Mouse (Mus musculus): ENCODE measurements at regions not wholly inside any gene's neighbourhood (a gene's known extent, or its start where the extent isn't known, plus 50 kb on each side); places are given as distances from the start of the nearest gene placed in this dataset.
A peak's percentile ranks its signal among the peaks of the same experiment; 100 is the strongest.

GRCm38 (mm10) chr1:136723839-136724443 is 99.2 kb downstream of the Zfp281 start:
- DNase-seq, result no peak

GRCm38 (mm10) chr1:136725242-136725641 is 100.5 kb downstream of the Zfp281 start:
- no peak for DNase-seq

- DNase-seq, result no peak
Measured at GRCm38 (mm10) chr1:136726145-136726935, 101.6 kb downstream of the Zfp281 start.

GRCm38 (mm10) chr1:136727868-136728631 is 103.3 kb downstream of the Zfp281 start:
- DNase-seq, result no peak

- no peak for DNase-seq
Measured at GRCm38 (mm10) chr1:136728632-136728944, 103.9 kb downstream of the Zfp281 start.

GRCm38 (mm10) chr1:136730638-136731037 is 105.9 kb downstream of the Zfp281 start:
- DNase-seq, result no peak

GRCm38 (mm10) chr1:136738030-136738429 is 113.3 kb downstream of the Zfp281 start:
- DNase-seq, result no peak

GRCm38 (mm10) chr1:136739486-136739885 is 114.8 kb downstream of the Zfp281 start:
- DNase-seq, result peak; percentile 16

GRCm38 (mm10) chr1:136741061-136741460 is 116.4 kb downstream of the Zfp281 start:
- DNase-seq, result no peak

GRCm38 (mm10) chr1:136749188-136749587 is 124.5 kb downstream of the Zfp281 start:
- DNase-seq, result no peak

- no peak for DNase-seq
Measured at GRCm38 (mm10) chr1:136751464-136752191, 126.9 kb downstream of the Zfp281 start.

- DNase-seq, result no peak
Measured at GRCm38 (mm10) chr1:136754286-136754685, 129.6 kb downstream of the Zfp281 start.

GRCm38 (mm10) chr1:136758730-136759129 is 134.0 kb downstream of the Zfp281 start:
- no peak for DNase-seq

- no peak for DNase-seq
Measured at GRCm38 (mm10) chr1:136759164-136759563, 134.5 kb downstream of the Zfp281 start.

GRCm38 (mm10) chr1:136761467-136761866 is 136.8 kb downstream of the Zfp281 start:
- no peak for DNase-seq

- no peak for DNase-seq
Measured at GRCm38 (mm10) chr1:136768969-136769401, 144.3 kb downstream of the Zfp281 start.

- no peak for DNase-seq
Measured at GRCm38 (mm10) chr1:136773743-136774142, 149.0 kb downstream of the Zfp281 start.

GRCm38 (mm10) chr1:136776211-136776610 is 151.5 kb downstream of the Zfp281 start:
- no peak for DNase-seq

GRCm38 (mm10) chr1:136777263-136777980 is 152.7 kb downstream of the Zfp281 start:
- DNase-seq, result peak; percentile 29

GRCm38 (mm10) chr1:136779384-136779783 is 154.7 kb downstream of the Zfp281 start:
- DNase-seq, result peak; percentile 62

- no peak for DNase-seq
Measured at GRCm38 (mm10) chr1:136781561-136782025, 156.9 kb downstream of the Zfp281 start.

GRCm38 (mm10) chr1:136782261-136782660 is 157.6 kb downstream of the Zfp281 start:
- no peak for DNase-seq

All from kidney, adult 11 months (tissue).